Mouse (Mus musculus): ENCODE results near the gene Sept9.

- TF ChIP-seq CTCF (IDR thresholded peaks at IDR 0.05; ENCODE audit: extremely low read depth, insufficient read depth, insufficient read length, insufficient replicate concordance) (no peak), POLR2A (IDR thresholded peaks at IDR 0.05; ENCODE audit: low read depth, low read length) (no peak)
These were observed 162.8 kb downstream of the Sept9 start for GRCm38 (mm10) chr11:117362307-117362706.
